Mouse (Mus musculus) testis, adult 10 weeks (tissue): ENCODE measurements around the gene Olfr1282. TPM values are rescaled to one million over a fixed set of nuclear protein-coding genes. Genes with fewer than 3 reads are reported as not detected.

ENCODE experiments used
- polyA plus RNA-seq: library from polyadenylated mRNA; stranded (reverse); fragments of 350-450 nt; fragmentation: Illumina TruSeq; extraction: RNeasy Lipid Tissue Mini Kit (QIAGEN cat#74804); gene quantifications from one replicate; pipeline ENCODE4 v1.2.3, GENCODE M21; 2014; ENCODE audit warnings: low read depth, low replicate concordance

The Olfr1282 gene
- not detected for polyA plus RNA-seq

DNA sequence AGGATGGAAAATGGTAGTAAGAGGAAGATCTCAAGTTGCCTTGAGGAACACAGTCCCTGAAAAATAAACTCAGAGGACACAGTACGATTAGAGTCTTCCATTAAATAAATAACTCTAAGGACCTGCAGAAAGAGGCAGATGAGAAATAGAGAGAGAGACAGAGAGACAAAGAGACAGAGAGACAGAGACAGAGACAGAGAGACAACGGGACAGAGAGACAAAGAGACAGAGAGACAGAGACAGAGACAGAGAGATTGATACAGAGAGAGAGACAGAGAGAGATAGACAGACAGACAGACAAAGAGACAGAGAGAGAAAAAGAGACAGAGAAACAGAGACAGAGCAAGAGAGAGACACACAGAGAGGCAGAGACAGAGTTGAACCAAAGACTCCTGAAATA is at the start of gene Olfr1282:
Gene Olfr1282, minus strand, starts transcription at position 101 of the 400 bp plus-strand sequence.

DNA sequence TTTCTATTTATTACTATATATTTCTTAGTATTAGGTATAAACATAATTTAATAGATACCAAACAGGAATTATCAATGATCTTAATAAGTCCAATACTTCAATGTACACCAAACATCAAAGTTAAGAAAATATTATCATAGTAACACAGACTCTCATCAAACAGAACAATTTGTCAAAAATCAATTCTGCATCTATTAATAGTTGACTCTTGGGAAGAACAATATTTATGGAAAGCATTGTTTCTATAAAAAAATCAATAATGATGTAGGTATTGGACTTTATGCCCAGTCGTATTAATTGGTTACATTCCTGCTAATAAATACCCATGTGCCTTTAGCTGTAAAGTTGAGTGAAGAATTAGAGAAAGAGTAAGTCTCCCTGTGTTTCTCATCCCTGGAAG is 39.3 kb upstream of the Olfr1282 start, which contains the start of gene Olfr1284:
Gene Olfr1284, plus strand, starts transcription at position 301 of the 400 bp plus-strand sequence.

DNA sequence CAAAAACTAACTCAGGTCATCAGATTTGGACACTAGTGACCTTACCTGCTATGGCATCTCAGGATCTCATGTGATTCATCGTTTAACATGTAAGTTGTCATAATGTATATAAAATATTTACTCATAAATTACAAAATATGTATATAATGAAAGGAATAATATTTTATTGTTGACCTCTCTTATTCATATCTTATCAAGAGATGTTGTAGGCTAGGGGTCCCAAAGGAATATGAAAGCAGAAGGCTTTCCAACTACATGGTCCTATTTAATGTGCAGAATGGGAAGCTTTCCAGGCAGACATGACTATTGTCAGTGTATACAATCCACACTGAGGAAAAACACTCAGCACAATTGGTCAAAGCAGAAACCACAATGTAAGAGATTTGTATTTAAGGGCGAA is 30.6 kb upstream of the Olfr1282 start, which contains the start of gene Olfr1283:
Gene Olfr1283, plus strand, starts transcription at position 301 of the 400 bp plus-strand sequence.

DNA sequence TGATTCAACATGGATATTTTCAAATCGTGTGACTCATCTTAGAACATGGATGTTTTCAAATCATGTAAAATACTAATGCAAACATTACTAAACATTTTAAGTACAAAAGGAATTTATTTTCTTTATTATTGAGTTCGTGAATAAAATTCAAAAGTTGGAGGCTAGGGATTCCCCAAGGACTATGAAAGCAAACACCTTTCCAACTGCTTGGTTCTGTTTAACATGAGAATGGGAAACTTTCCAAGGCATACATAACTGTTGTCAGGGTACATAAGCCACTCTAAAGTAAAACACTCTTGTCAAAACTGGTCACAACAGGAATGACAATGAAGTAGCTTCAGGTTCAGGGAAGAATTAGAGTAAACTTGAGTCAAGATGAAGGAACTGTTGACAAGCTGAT is 9.7 kb downstream of the Olfr1282 start, which contains the start of gene Olfr1281:
Gene Olfr1281, plus strand, starts transcription at position 301 of the 400 bp plus-strand sequence.

DNA sequence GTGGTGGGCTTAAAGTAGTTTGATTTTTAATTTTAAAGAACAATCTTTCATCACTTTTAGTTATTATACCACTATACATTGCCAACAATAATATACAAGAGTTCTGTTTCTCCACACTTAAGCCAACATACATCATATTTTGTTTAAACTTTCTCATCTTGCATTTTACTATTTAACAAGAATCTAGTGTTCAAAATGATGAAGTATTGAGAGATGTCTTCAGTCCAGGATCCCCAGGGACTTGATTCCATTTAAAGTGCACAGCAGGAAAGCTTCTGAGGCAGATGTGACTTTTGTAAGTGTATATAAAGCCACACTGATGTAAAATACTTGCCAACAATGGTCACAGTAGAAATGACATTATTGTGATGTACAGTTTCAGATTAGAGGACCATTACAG is 22.2 kb downstream of the Olfr1282 start, which contains the start of gene Olfr1280:
Gene Olfr1280, plus strand, starts transcription at position 301 of the 400 bp plus-strand sequence.

DNA sequence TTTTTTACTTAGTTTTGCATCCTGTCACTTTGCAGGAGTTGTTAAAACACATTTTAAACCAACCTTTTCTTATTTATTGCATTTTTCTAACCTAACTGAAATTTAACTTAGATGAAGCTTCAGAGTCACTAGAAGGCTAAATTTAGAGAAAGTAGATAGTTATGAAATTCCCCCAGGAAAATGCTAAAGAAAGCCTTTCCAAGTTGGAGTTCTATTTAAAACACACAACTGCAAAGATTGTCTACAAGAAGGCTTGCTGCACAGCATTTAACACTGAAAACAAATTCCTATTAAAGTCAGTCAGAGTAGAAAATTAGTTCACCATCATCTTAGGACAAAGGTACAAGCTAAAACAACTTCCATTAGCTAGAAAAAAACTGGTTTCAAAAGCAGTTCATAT is 35.5 kb downstream of the Olfr1282 start, which contains the start of gene Olfr1279:
Gene Olfr1279, plus strand, starts transcription at position 262 of the 400 bp plus-strand sequence.

DNA sequence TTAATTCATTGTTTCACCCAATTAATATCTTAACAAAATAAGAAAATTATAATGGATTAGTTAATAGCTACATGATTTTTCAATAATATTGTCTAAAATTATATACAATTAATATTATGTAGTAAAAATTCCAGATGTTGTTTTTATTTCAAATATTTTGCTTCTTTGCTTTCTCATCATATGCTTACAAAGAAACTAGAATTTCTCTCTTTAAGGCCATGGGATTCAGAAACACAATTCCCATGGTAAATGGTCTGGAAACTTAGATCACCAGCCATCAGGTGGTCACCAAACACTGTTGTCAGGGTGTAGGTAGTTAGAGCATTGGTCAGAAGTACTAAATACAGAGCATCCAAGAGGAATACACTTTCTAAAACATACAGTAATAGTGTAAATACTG is 46.0 kb downstream of the Olfr1282 start, which contains the start of gene Olfr1278:
Gene Olfr1278, plus strand, starts transcription at position 301 of the 400 bp plus-strand sequence.

Other genes starting within 250 kb of the Olfr1282 start
- 260 TPM for gene Gm13941, start 230.1 kb downstream of the Olfr1282 start, polyA plus RNA-seq
- 290 TPM for gene Gm15130, start 183.1 kb downstream of the Olfr1282 start, polyA plus RNA-seq
- gene 4930430A15Rik, start 106.5 kb downstream of the Olfr1282 start, polyA plus RNA-seq: 618 TPM
- 0.13 TPM for gene Olfr1275, start 100.8 kb downstream of the Olfr1282 start, polyA plus RNA-seq
- gene Olfr1276, start 81.6 kb downstream of the Olfr1282 start, polyA plus RNA-seq: not detected
- 0.22 TPM for gene Olfr1277, start 62.0 kb downstream of the Olfr1282 start, polyA plus RNA-seq
- gene Olfr1278, start 45.9 kb downstream of the Olfr1282 start, polyA plus RNA-seq: not detected
- 0.59 TPM for gene Olfr1279, start 35.4 kb downstream of the Olfr1282 start, polyA plus RNA-seq
- gene Olfr1280, start 22.1 kb downstream of the Olfr1282 start, polyA plus RNA-seq: 1.7 TPM
- gene Olfr1281, start 9.6 kb downstream of the Olfr1282 start, polyA plus RNA-seq: 0.11 TPM
- 0.13 TPM for gene Olfr1283, start 30.7 kb upstream of the Olfr1282 start, polyA plus RNA-seq
- gene Olfr1284, start 39.4 kb upstream of the Olfr1282 start, polyA plus RNA-seq: not detected
- not detected for gene Olfr1286, start 87.0 kb upstream of the Olfr1282 start, polyA plus RNA-seq
- not detected for gene Olfr1287, start 113.1 kb upstream of the Olfr1282 start, polyA plus RNA-seq
- gene Olfr1288, start 138.0 kb upstream of the Olfr1282 start, polyA plus RNA-seq: not detected
- not detected for gene Olfr1289, start 144.7 kb upstream of the Olfr1282 start, polyA plus RNA-seq
- gene Olfr1290, start 157.8 kb upstream of the Olfr1282 start, polyA plus RNA-seq: not detected
- not detected for gene Olfr1291-ps1, start 161.1 kb upstream of the Olfr1282 start, polyA plus RNA-seq
- gene Olfr1293-ps, start 189.1 kb upstream of the Olfr1282 start, polyA plus RNA-seq: not detected
- gene Olfr1294, start 204.2 kb upstream of the Olfr1282 start, polyA plus RNA-seq: not detected
- gene Olfr1295, start 233.6 kb upstream of the Olfr1282 start, polyA plus RNA-seq: not detected